Mouse (Mus musculus) heart, embryonic 11.5 days (tissue): ENCODE data around the gene Lrrc8b. TPM values are rescaled to one million over a fixed set of nuclear protein-coding genes. Genes with fewer than 3 reads are reported as not detected.

ENCODE experiments used
- ATAC-seq: fragments of 200-750 bp; cut with Nextera tagmentation; replicated peaks from 2 replicates; pipeline ENCODE4 v1.8.0; 2017; ENCODE audit warnings: moderate library complexity; ENCODE audit not compliant: insufficient number of reproducible peaks, low FRiP score, low TSS enrichment
- H3K27ac ChIP-seq: fragments of 300-500 bp; sonication (generic); 2 replicates; pipeline ENCODE4 v1.5.1; 2014; ENCODE audit warnings: mild to moderate bottlenecking, low read depth, low read length
- H3K27me3 ChIP-seq: fragments of 300-500 bp; sonication (generic); 2 replicates; pipeline ENCODE4 v1.6.1; 2014; ENCODE audit warnings: mild to moderate bottlenecking, low read length, mixed read lengths; ENCODE audit not compliant: control insufficient read depth, insufficient read depth
- H3K36me3 ChIP-seq: fragments of 300-500 bp; sonication (generic); 2 replicates; pipeline ENCODE4 v1.6.1; 2014; ENCODE audit warnings: mild to moderate bottlenecking, low read length, moderate library complexity, mixed read lengths; ENCODE audit not compliant: control insufficient read depth, insufficient read depth
- H3K4me1 ChIP-seq: fragments of 300-500 bp; sonication (generic); 2 replicates; pipeline ENCODE4 v1.6.1; 2014; ENCODE audit warnings: low read length; ENCODE audit not compliant: control insufficient read depth, insufficient read depth
- H3K4me2 ChIP-seq: fragments of 300-500 bp; sonication (generic); 2 replicates; pipeline ENCODE4 v1.6.1; 2014; ENCODE audit warnings: mild to moderate bottlenecking, moderate library complexity
- H3K4me3 ChIP-seq: fragments of 300-500 bp; sonication (generic); 2 replicates; pipeline ENCODE4 v1.5.1; 2014; ENCODE audit warnings: low read depth, low read length
- H3K9ac ChIP-seq: fragments of 300-500 bp; sonication (generic); 2 replicates; pipeline ENCODE4 v1.6.1; 2014; ENCODE audit warnings: mild to moderate bottlenecking, low read depth, low read length, moderate library complexity
- H3K9me3 ChIP-seq: fragments of 300-500 bp; sonication (generic); replicated peaks from 2 replicates; pipeline ENCODE4 v1.6.1; 2016; ENCODE audit warnings: low read length; ENCODE audit not compliant: control insufficient read depth
- WGBS: fragments of 180-500 bp; shearing (Covaris S2); extraction: QIAGEN DNeasy Blood & Tissue Kit; methylation state at CpG from one replicate; pipeline ENCODE4 v1.1.7; 2014; ENCODE audit not compliant: insufficient replicate concordance; 5-methylcytosine and 5-hydroxymethylcytosine counted together
- polyA plus RNA-seq: library from polyadenylated mRNA; unstranded; fragments of >200 nt; fragmentation: Nextera tagmentation; extraction: Ambion mirVana; gene quantifications from 2 replicates; pipeline ENCODE4 v1.2.1, GENCODE M21; 2014

Gene Lrrc8b
- polyA plus RNA-seq, 1 experiment from 2014 or later: 6.2 TPM

DNA sequence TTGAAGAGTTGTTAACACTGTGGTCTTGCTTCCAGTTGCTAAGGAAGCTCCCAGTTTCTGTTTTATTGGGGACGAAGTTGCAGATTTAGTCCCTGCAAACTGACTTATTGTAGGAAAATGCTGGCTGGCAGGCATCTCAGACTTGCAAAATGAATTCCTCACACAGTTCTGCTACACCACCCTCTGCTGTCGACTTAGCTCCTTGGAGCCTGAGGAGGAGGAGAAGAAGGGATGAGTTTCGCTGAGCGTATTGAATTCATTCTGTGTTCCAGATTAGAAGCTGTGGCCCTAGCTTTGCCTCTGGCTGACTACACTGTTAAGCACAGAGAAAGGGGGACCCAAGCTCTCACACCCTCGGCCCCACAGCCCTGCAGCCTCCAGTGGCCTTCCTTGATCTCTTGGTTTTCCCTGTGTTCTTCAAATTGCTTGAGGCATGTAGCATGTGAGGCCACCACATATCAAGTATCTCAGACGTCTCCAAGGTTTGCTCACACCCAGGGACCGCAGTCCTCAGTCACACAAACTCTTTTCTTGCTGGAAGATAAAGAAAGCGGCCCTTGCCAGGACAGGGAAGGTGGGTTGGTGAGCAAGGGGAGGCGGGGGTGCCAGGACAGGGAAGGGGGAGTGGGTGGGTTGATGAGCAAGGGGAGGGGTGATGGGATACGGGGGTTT lies 78.8 kb downstream of the Lrrc8b start:
- no peaks in the 10 kb centered on the region for H3K36me3 ChIP-seq
- no peaks in the 10 kb centered on the region; the same call in 1 of the 2 replicates for H3K27me3 ChIP-seq
- H3K4me3 ChIP-seq: no peak overlapping the region
- no peak for ATAC-seq
- peak overlapping the region; percentile 60; the same call in 1 of the 2 replicates for H3K4me2 ChIP-seq
- no peak overlapping the region for H3K9ac ChIP-seq
- peaks cover 4% of the 10 kb centered on the region; the same call in 1 of the 2 replicates for H3K4me1 ChIP-seq
- no peaks in the 10 kb centered on the region for H3K9me3 ChIP-seq
- H3K27ac ChIP-seq: no peak overlapping the region
- WGBS: 52% methylated on average over 10 of the region's 10 CpGs

DNA sequence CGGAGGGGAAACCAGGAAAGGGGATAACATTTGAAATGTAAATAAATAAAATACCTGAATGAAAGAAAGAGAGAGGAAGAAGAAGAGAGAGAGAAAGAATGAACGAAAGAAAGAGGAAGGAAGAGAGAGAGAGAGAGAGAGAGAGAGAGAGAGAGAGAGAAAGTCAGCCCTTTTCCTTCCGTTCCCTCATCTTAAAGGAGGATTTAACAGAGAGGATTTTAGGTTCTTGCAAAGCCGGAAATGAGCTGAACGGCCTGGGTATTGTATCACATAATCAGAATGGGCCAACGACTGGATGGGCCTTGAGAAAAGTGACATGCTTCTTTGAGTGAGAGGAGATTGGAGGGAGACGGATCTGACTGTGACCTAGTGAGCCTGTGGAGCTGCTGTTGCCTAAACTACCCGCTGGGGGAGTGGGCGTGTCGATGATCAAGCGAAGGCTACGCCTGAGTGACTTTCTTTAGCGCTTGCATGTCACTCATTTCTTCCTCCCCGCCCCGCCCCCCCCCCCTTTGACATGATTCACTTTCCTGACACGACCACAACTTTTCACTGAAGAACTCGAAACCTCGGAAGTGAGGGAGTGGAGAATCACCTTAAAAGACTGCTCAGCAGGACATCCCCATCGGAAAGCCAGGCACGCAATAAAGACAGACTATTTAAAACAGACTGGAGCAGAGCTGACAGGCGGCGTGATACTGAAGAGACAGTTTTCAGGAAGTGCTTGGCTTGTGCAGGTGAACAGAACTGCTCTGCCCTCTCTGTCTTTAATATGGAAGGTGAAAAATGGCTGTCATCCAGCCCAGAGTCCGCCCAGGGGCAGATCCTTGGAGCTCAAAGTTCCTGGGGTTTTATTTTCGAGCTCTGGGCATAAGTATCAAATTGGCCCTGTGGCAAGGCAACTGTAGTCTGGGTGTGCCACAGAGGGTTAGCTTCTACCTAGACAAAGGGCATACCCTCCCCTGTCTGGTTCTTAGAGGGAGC lies 79.6 kb downstream of the Lrrc8b start:
- H3K4me1 ChIP-seq: peaks cover 4% of the 10 kb centered on the region; the same call in 1 of the 2 replicates
- H3K9me3 ChIP-seq: no peaks in the 10 kb centered on the region
- ATAC-seq: peak; percentile 66
- H3K4me2 ChIP-seq: peak overlapping the region; percentile 60
- 0 out of 2 replicates have a peak overlapping the region, but pooled peaks have one; percentile 58 for H3K9ac ChIP-seq
- H3K36me3 ChIP-seq: no peaks in the 10 kb centered on the region
- H3K27me3 ChIP-seq: no peaks in the 10 kb centered on the region; the same call in 1 of the 2 replicates
- no peak overlapping the region for H3K27ac ChIP-seq
- H3K4me3 ChIP-seq: peak overlapping the region; percentile 35
- 10% methylated on average over 22 of the region's 24 CpGs for WGBS

DNA sequence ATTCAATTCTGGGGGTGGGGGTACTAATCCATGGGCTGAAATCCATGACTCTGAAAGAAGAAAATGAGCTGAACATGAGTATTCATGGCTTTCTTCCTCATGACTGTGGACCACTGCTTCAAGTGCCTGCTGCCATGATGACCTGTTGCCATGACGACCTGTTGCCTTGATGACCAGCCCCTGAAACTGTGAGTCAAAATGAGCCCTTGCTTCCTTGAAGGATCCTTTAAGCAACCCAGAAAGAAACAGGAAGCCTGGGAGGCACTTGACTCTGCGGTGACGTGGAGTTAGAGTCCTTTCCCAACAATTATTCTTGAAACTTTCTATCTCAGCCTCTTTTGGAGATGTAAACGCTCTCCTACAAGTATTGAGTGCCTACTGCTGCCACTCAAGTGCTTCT lies 80.6 kb downstream of the Lrrc8b start:
- Histone ChIP-seq H3K9ac (no peak overlapping the region), H3K4me1 (peaks cover 7% of the 10 kb centered on the region; the same call in 1 of the 2 replicates), H3K27me3 (no peaks in the 10 kb centered on the region; the same call in 1 of the 2 replicates), H3K9me3 (no peaks in the 10 kb centered on the region), H3K4me3 (no peak overlapping the region), H3K4me2 (no peak overlapping the region), H3K36me3 (no peaks in the 10 kb centered on the region), H3K27ac (no peak overlapping the region)
- no peak for ATAC-seq
- WGBS: 80% methylated on average over 4 of the region's 4 CpGs

DNA sequence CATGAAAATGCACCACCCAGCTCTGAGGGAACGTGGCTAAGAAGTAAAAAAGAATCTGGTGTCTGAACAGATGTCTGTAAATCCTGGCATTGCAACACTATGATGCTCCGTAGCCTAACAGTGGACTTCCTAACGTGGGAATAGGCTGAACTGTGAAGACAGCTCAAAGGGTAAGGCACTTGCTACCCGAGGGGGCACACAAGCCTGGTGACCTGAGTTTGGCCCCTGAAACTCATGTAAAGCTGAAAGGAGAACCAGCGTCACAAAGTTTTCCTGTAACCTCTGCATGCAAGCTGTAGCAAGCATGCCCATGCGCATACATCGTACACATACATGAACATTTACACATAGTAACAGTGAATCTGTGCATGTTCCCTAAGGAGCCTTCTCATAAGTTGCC lies 81.0 kb downstream of the Lrrc8b start:
- no peak for ATAC-seq
- Histone ChIP-seq H3K9ac (no peak overlapping the region), H3K4me2 (no peak overlapping the region), H3K4me3 (no peak overlapping the region), H3K9me3 (no peaks in the 10 kb centered on the region), H3K4me1 (peaks cover 7% of the 10 kb centered on the region; the same call in 1 of the 2 replicates), H3K27me3 (no peaks in the 10 kb centered on the region; the same call in 1 of the 2 replicates), H3K36me3 (no peaks in the 10 kb centered on the region), H3K27ac (no peak overlapping the region)
- WGBS: 82% methylated on average over 7 of the region's 7 CpGs

DNA sequence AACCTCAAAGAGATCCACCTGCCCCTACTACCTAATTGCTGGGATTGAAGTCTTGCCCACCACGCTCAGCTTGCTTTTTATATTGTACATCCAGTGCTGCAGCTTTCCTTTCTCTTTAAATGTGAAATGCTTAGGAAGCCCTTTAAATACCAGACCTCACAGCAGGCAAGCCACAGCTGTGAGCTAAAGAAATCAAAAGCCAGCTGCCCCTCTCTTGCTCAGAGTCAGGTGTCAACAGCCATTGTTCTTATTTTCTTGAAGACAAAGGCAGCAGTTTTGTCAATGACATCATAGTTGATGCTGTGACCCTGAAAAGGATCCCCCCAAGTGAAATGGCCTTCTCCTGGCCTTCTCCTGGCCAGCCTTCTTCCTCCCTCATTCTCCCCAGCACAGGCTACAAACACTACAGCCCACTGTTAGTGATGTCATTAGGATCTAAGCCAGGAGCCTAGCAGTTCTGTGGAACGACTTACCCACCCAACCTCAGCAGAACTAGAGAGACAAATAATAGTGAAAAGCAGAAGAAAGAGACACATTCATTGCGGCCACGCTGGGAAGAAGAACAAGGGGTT lies 82.9 kb downstream of the Lrrc8b start:
- H3K4me1 ChIP-seq: peaks cover 7% of the 10 kb centered on the region; the same call in 1 of the 2 replicates
- ATAC-seq: no peak
- no peaks in the 10 kb centered on the region for H3K36me3 ChIP-seq
- no peak overlapping the region for H3K9ac ChIP-seq
- WGBS: 69% methylated on average over 4 of the region's 4 CpGs
- H3K4me3 ChIP-seq: no peak overlapping the region
- no peak overlapping the region for H3K27ac ChIP-seq
- no peaks in the 10 kb centered on the region for H3K9me3 ChIP-seq
- no peaks in the 10 kb centered on the region; the same call in 1 of the 2 replicates for H3K27me3 ChIP-seq
- H3K4me2 ChIP-seq: no peak overlapping the region

DNA sequence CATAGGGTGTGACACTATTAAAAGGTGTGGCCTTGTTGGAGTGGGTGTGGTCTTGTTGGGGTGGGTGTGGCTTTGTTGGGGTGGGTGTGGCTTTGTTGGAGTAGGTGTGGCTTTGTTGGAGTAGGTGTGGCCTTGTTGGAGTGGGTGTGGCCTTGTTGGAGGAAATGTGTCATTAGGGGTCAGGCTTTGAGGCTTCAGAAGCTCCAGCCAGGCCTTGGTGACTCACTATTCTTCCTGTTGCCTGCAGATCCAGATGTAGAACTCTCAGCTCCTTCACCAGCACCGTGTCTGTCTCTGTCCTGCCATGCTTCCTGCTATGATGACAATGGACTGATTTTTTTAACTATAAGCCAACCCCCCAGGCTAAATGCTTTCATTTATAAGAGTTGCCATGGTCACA lies 83.8 kb downstream of the Lrrc8b start:
- no peak overlapping the region for H3K9ac ChIP-seq
- no peaks in the 10 kb centered on the region for H3K36me3 ChIP-seq
- WGBS: 38% methylated on average over 1 of the region's 1 CpGs
- no peaks in the 10 kb centered on the region for H3K27me3 ChIP-seq
- no peak overlapping the region for H3K4me3 ChIP-seq
- H3K4me2 ChIP-seq: no peak overlapping the region
- peaks cover 7% of the 10 kb centered on the region; the same call in 1 of the 2 replicates for H3K4me1 ChIP-seq
- H3K9me3 ChIP-seq: no peaks in the 10 kb centered on the region
- no peak for ATAC-seq
- no peak overlapping the region for H3K27ac ChIP-seq

DNA sequence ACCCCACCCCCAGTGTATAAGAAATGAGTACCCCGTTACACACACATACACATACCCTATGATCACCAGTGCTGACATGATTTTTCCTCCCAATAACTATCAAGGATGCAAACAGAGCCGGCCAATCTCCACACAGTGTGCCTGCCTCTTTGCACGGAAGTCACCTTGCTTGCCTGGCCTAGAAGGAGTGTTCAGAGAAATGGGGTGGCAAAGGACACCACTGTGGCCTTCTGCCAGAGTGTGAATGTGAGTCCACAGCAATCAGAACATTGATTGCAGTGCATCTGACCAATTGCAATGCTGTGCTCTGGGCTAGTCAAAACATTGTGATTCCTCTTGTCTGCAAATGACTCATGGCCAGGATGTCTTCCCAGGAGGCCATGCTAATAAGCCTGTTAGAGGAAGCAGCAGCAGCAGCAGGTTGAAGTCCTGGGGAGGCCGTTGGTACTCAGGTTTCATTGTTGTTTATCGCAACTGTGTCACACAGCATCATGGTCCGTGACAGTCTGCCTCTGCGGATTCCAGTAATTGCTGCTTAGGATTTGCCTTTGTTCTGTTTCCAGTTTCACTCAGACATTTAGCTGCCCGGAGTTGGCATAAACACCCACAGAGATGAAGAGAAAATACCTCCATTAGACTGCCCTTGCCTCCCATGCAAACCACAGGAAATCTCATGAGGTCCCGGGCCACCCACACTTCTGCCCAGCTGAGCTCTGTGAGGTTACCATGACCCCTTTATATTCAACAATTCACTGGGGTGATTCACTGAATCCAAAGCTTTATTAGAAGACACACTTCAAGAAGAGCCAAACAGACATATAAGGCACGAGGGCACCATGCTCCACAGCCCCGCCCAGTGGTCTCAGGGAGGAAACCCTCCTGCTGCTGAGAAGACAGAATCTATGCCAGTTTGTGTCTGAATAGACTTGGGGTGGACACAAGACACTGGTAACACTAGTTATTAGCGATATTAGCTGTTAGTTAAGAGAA lies 84.9 kb downstream of the Lrrc8b start:
- Histone ChIP-seq H3K9me3 (no peaks in the 10 kb centered on the region), H3K27ac (no peak overlapping the region), H3K36me3 (no peaks in the 10 kb centered on the region), H3K4me3 (no peak overlapping the region), H3K4me1 (peaks cover 7% of the 10 kb centered on the region; the same call in 1 of the 2 replicates), H3K9ac (no peak overlapping the region), H3K4me2 (no peak overlapping the region), H3K27me3 (no peaks in the 10 kb centered on the region)
- no peak for ATAC-seq
- 53% methylated on average over 12 of the region's 12 CpGs for WGBS
